Mouse (Mus musculus): Measurements from ENCODE around the gene Sf1. TPM values are rescaled to one million over a fixed set of nuclear protein-coding genes. Genes with fewer than 3 reads are reported as not detected.
A peak's percentile ranks its signal among the peaks of the same experiment; 100 is the strongest.

Sf1 gene
- polyA plus RNA-seq, 1 experiment, result 340 TPM

- Histone ChIP-seq H3K4me1 (ENCODE audit: control insufficient read depth, insufficient read depth, low read length) (peaks cover 45% of the 10 kb centered on the region), H3K27ac (ENCODE audit: insufficient read depth, low read depth, low read length) (peak within 1 kb of the TSS; percentile 78), H3K4me3 (ENCODE audit: insufficient read depth, low read depth, low read length) (peak within 1 kb of the TSS; percentile 85)
- WGBS, result under 1% methylated on average over 46 of the region's 46 CpGs
- TF ChIP-seq CTCF (IDR thresholded peaks at IDR 0.05; ENCODE audit: insufficient read depth, low read depth, low read length) (peak; percentile 89), POLR2A (IDR thresholded peaks at IDR 0.05; ENCODE audit: insufficient read depth, low read depth, low read length) (peak; percentile 96)
Measured at GRCm38 (mm10) chr19:6418233-6418879, 54.9 kb downstream of the Sf1 start, which contains the start of gene Nrxn2. Nrxn2 (plus strand) TSS chr19:6418731.

- 3% methylated on average over 20 of the region's 23 CpGs for WGBS
Measured at GRCm38 (mm10) chr19:6418984-6419692, 55.6 kb downstream of the Sf1 start.

GRCm38 (mm10) chr19:6419805-6420310 lies 56.4 kb downstream of the Sf1 start:
- Histone ChIP-seq H3K27ac (ENCODE audit: insufficient read depth, low read depth, low read length) (peak overlapping the region; percentile 65), H3K4me1 (ENCODE audit: control insufficient read depth, insufficient read depth, low read length) (peaks cover 56% of the 10 kb centered on the region), H3K4me3 (ENCODE audit: insufficient read depth, low read depth, low read length) (peak overlapping the region; percentile 85)
- TF ChIP-seq CTCF (IDR thresholded peaks at IDR 0.05; ENCODE audit: insufficient read depth, low read depth, low read length), result no peak
- no peak for TF ChIP-seq POLR2A (IDR thresholded peaks at IDR 0.05; ENCODE audit: insufficient read depth, low read depth, low read length)
- 13% methylated on average over 9 of the region's 9 CpGs for WGBS

More at GRCm38 (mm10) chr19:6418984-6419692, 55.6 kb downstream of the Sf1 start:
- TF ChIP-seq POLR2A (IDR thresholded peaks at IDR 0.05; ENCODE audit: insufficient read depth, low read depth, low read length) (no peak), CTCF (IDR thresholded peaks at IDR 0.05; ENCODE audit: insufficient read depth, low read depth, low read length) (no peak)
- H3K4me1 ChIP-seq (ENCODE audit: control insufficient read depth, insufficient read depth, low read length), result peaks cover 49% of the 10 kb centered on the region
- H3K4me3 ChIP-seq (ENCODE audit: insufficient read depth, low read depth, low read length), result peak overlapping the region; percentile 85
- H3K27ac ChIP-seq (ENCODE audit: insufficient read depth, low read depth, low read length), result peak overlapping the region; percentile 65

DNA sequence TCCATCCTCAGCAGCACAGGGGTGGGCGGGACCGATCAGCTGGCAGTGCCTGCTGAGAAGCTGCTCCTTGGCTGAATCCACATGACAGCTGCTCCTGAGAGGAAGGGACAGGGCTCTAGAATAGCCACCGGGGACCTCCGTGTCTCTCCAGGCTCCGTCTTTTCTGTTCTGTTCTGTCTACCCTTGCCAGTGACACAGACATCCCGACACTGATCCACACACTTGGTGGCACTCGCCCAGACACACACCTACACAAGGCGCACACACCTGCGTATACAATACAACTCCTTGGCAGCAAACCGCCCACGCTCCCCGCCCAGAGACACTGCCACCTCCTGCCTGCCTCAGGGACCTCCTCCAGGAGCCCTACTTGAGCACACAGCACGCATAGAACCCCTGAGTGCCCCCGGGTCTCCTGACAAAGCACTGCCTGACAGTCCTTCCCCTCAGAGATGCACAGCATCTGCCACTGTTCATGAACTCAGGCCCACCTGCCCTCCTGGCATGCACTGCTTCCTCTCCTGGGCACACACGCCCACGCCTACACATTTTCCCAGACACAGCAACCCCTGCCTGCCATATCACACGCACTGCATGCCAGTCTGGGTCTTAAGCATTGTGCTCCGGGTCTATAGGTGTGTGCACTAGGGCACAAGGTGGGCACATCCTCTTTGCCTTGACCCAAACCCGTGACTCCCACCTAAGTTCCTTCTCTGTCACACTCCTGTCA lies 57.2 kb downstream of the Sf1 start:
- H3K27ac ChIP-seq (ENCODE audit: insufficient read depth, low read depth, low read length), result peak overlapping the region; percentile 65
- no peak for TF ChIP-seq CTCF (IDR thresholded peaks at IDR 0.05; ENCODE audit: insufficient read depth, low read depth, low read length)
- TF ChIP-seq POLR2A (IDR thresholded peaks at IDR 0.05; ENCODE audit: insufficient read depth, low read depth, low read length), result no peak
- WGBS, result 24% methylated on average over 19 of the region's 19 CpGs
- peak overlapping the region; percentile 85 for H3K4me3 ChIP-seq (ENCODE audit: insufficient read depth, low read depth, low read length)
- peaks cover 59% of the 10 kb centered on the region for H3K4me1 ChIP-seq (ENCODE audit: control insufficient read depth, insufficient read depth, low read length)

GRCm38 (mm10) chr19:6421211-6421590 lies 57.7 kb downstream of the Sf1 start:
- Histone ChIP-seq H3K4me1 (ENCODE audit: control insufficient read depth, insufficient read depth, low read length) (peaks cover 61% of the 10 kb centered on the region), H3K27ac (ENCODE audit: insufficient read depth, low read depth, low read length) (peak overlapping the region; percentile 65)

DNA sequence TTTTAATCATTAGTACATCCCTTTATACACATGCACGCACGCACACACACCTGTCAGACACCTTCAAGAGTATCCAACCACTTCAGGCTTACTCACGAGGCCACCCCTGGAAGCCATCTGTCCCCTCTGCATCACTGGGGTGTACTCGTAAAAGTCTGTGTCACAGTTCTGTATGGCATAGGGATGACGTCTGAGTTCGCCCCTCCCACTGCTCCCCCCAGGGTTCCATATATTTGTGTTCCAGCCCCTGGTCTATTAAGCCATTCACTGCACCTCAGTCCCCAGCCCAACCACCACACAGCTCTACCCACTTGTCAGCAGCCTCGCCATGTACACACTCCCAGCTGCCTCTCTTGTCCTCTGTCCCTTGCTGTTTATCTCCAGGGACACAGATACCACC lies 58.5 kb downstream of the Sf1 start:
- no peak overlapping the region; the same call in 1 of the 2 replicates for H3K4me3 ChIP-seq (ENCODE audit: insufficient read depth, low read depth, low read length)
- 53% methylated on average over 7 of the region's 7 CpGs for WGBS
- TF ChIP-seq CTCF (IDR thresholded peaks at IDR 0.05; ENCODE audit: insufficient read depth, low read depth, low read length) (no peak), POLR2A (IDR thresholded peaks at IDR 0.05; ENCODE audit: insufficient read depth, low read depth, low read length) (no peak)
- H3K27ac ChIP-seq (ENCODE audit: insufficient read depth, low read depth, low read length), result no peak overlapping the region; the same call in 1 of the 2 replicates
- peaks cover 61% of the 10 kb centered on the region for H3K4me1 ChIP-seq (ENCODE audit: control insufficient read depth, insufficient read depth, low read length)

More at GRCm38 (mm10) chr19:6421211-6421590, 57.7 kb downstream of the Sf1 start:
- no peak for TF ChIP-seq CTCF (IDR thresholded peaks at IDR 0.05; ENCODE audit: insufficient read depth, low read depth, low read length)
- TF ChIP-seq POLR2A (IDR thresholded peaks at IDR 0.05; ENCODE audit: insufficient read depth, low read depth, low read length), result no peak
- WGBS, result 23% methylated on average over 9 of the region's 9 CpGs
- H3K4me3 ChIP-seq (ENCODE audit: insufficient read depth, low read depth, low read length), result peak overlapping the region; percentile 85

DNA sequence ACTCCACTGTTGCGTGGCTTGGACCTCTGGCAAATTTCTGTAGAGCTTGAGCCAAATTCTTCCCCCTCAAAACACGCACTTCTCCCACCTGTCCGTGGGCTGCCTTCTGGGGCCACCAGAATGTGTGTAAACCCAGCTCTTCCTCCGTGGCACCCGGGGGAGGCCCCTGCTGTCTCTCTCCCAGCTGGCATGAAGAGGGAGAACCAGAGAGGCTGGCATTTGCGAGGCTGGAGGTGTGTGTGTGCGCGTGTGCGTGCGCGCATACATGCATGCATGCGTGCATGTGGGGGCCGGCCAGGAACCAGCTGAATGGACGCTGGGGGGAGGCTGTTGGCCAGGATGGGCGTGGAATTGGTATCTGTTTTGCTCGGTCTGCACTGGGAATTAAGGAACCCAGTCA lies 59.8 kb downstream of the Sf1 start:
- 35% methylated on average over 16 of the region's 16 CpGs for WGBS
- peak overlapping the region; percentile 4; the same call in 1 of the 2 replicates for H3K4me3 ChIP-seq (ENCODE audit: insufficient read depth, low read depth, low read length)
- H3K27ac ChIP-seq (ENCODE audit: insufficient read depth, low read depth, low read length), result peak overlapping the region; percentile 40
- H3K4me1 ChIP-seq (ENCODE audit: control insufficient read depth, insufficient read depth, low read length), result peaks cover 66% of the 10 kb centered on the region
- no peak for TF ChIP-seq POLR2A (IDR thresholded peaks at IDR 0.05; ENCODE audit: insufficient read depth, low read depth, low read length)
- TF ChIP-seq CTCF (IDR thresholded peaks at IDR 0.05; ENCODE audit: insufficient read depth, low read depth, low read length), result no peak

- H3K4me3 ChIP-seq (ENCODE audit: insufficient read depth, low read depth, low read length), result no peak overlapping the region
- TF ChIP-seq POLR2A (IDR thresholded peaks at IDR 0.05; ENCODE audit: insufficient read depth, low read depth, low read length) (no peak), CTCF (IDR thresholded peaks at IDR 0.05; ENCODE audit: insufficient read depth, low read depth, low read length) (no peak)
- peaks cover 77% of the 10 kb centered on the region for H3K4me1 ChIP-seq (ENCODE audit: control insufficient read depth, insufficient read depth, low read length)
- peak overlapping the region; percentile 40 for H3K27ac ChIP-seq (ENCODE audit: insufficient read depth, low read depth, low read length)
- 47% methylated on average over 8 of the region's 8 CpGs for WGBS
Measured at GRCm38 (mm10) chr19:6424137-6424881, 60.8 kb downstream of the Sf1 start.
